Mouse (Mus musculus): Measurements from ENCODE around the gene Plekhn1.

Gene Plekhn1

DNA sequence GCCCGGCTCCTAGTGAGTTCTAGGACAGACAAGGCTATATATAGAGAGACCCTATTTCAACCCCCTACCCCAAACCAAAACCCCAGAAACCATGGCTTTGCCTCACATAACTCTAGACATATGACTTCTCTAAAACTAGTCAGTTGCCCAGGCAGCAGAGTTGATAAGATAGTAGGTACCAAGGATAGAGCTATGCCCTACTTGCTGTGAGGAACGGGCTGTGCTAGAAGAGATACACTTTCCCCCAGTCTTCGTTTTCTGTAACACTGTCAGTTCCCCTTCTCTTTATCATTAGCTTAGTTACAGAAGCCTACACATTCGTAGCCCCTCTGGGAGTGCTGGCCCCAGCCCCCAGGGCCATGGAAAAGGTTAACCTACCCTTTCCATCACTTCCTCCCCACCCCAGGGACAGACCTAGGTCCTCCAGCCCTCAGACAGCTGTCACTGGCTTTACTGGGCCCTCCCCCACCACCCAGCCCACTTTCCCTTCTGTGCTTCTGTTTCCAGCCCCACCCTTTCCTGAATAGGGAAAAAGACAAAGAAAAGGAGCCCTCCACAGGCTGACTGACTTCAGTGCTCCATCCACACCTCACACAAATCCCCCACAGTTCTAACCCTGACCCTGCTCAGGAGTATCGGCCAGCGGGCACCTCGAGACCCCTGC lies 50.2 kb downstream of the Plekhn1 start:
- no peak for DNase-seq

GRCm38 (mm10) chr4:156183747-156184146 lies 50.9 kb downstream of the Plekhn1 start:
- DNase-seq, result no peak

- no peak for DNase-seq
These were observed 57.0 kb downstream of the Plekhn1 start for GRCm38 (mm10) chr4:156177630-156178029.

DNA sequence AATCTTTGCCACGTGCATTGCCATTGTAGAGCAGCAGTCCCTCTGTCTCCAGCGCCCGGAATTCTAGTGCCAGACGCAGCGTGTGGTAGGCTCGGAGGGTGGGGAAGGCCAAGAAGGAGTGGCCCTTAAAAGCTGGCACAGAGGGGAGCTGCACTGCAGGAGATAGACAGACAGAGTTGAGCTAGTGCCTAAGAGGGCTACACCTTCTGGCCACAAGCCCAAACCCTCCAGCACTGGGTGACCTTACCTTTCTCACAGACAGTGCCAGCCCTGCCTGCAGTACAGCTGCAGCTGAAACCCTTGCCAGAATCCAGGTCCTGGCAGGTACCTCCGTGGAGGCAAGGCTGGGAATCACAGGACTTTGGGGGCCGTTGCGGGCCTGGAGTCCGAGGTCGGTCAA lies 62.8 kb downstream of the Plekhn1 start:
- no peak for DNase-seq
